Mouse (Mus musculus): ENCODE measurements at regions not wholly inside any gene's neighbourhood (a gene's known extent, or its start where the extent isn't known, plus 50 kb on each side); places are given as distances from the start of the nearest gene placed in this dataset.

DNA sequence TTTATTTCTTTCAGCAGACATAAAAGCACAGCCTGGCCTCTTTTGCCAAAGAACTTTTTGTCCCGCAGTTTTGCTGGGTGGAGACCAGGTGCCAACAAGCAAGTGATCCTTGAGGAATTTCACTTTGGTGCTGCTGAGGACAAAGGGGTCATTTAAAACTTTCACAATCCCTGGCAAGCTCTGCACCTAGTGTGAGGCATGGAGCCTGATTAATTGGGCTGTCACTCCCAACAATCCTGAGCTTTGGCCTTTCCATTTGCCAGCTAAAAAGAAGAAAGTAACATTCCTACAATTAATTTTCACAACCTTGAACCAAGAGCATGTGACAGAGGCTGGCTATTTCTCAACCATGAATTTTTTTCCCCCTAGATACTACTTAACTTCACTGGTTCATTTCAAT, 516.2 kb downstream of the Ets1 start:
- TF ChIP-seq CTCF (conservative IDR thresholded peaks at IDR 0.05; ENCODE audit: low read length) (no peak), NANOG (IDR thresholded peaks at IDR 0.05; ENCODE audit: borderline replicate concordance, low read length) (no peak)
